Mouse (Mus musculus) liver, embryonic 14.5 days (tissue): ENCODE results near the gene Krt18.
"Not testable (repeated sequence)": the region's sequence is repeated elsewhere in the genome, so short reads cannot be mapped to it uniquely, and the experiment has no call there.

Source experiments
- CTCF ChIP-seq: IDR thresholded peaks from 2 replicates; pipeline ENCODE4 v1.5.1; 2016; ENCODE audit warnings: antibody characterized with exemption, low read depth, control low read depth
- EP300 ChIP-seq: IDR thresholded peaks from 2 replicates; pipeline ENCODE4 v1.6.1; 2016; ENCODE audit warnings: antibody characterized with exemption, low read depth

GRCm38 (mm10) chr15:102079924-102080323 lies 51.9 kb downstream of the Krt18 start:
- TF ChIP-seq CTCF, EP300: not testable (repeated sequence)
